In genomic region chr5:145083201-145083600, GRCm38 (mm10) we compare ENCODE assay signal across 14 mouse cellular contexts. TPM values are rescaled to one million over a fixed set of nuclear protein-coding genes. Genes with fewer than 3 reads are reported as not detected.
A peak's percentile ranks its signal among the peaks of the same experiment; 100 is the strongest.
DNase-seq lines count a peak whose midpoint lies in the region; ATAC-seq and TF ChIP-seq lines count a peak whose summit lies in the region.
"Not testable (repeated sequence)": the region's sequence is repeated elsewhere in the genome, so short reads cannot be mapped to it uniquely, and the experiment has no call there.
"Had no signal": no experiment of that assay in that cellular context is flagged by ENCODE, and none has a peak within 500 bp of the region (broad histone marks: within the 10 kb centered on the region; RNA-seq: fewer than 3 reads in every experiment).

No protein-coding gene starts in this region.

- peak overlapping the region; percentile 89 for H3K9ac ChIP-seq in heart, embryonic 11.5 days (ENCODE audit: low read depth, low read length)
- peak overlapping the region; percentile 93 for H3K9ac ChIP-seq in hindbrain, embryonic 16.5 days (ENCODE audit: low read depth, low read length)
- H3K9ac ChIP-seq in liver, postnatal 0 days (replicated peaks): not testable (repeated sequence)
- H3K9ac ChIP-seq in midbrain, embryonic 16.5 days (ENCODE audit: low read depth, low read length): peak overlapping the region; percentile 94
- H3K9ac ChIP-seq in stomach, postnatal 0 days (ENCODE audit: low read length): peak overlapping the region; percentile 94; the same call in 1 of the 2 replicates

- H3K27ac ChIP-seq in embryonic fibroblast, embryonic 13.5 days (ENCODE audit: insufficient read depth, low read length); liver, postnatal 0 days (ENCODE audit: low read depth): not testable (repeated sequence)
- peak overlapping the region; percentile 59 for H3K27ac ChIP-seq in heart, embryonic 11.5 days (ENCODE audit: low read depth, low read length)
- H3K27ac ChIP-seq in hindbrain, embryonic 16.5 days (ENCODE audit: low read depth, low read length): peak overlapping the region; percentile 84
- H3K27ac ChIP-seq in limb, embryonic 10.5 days: peak overlapping the region; percentile 87
- H3K27ac ChIP-seq in midbrain, embryonic 16.5 days (ENCODE audit: low read length): peak overlapping the region; percentile 85
- peak overlapping the region; percentile 49; the same call in 1 of the 2 replicates for H3K27ac ChIP-seq in stomach, postnatal 0 days (replicated peaks)

- H3K9me3 ChIP-seq in G1E (replicated peaks); heart, embryonic 11.5 days (replicated peaks; ENCODE audit: control insufficient read depth, low read length); hindbrain, embryonic 16.5 days (ENCODE audit: control insufficient read depth, low read length); limb, embryonic 10.5 days (replicated peaks); liver, postnatal 0 days (ENCODE audit: low read length); midbrain, embryonic 16.5 days (replicated peaks; ENCODE audit: control insufficient read depth, low read length, poor library complexity, severe bottlenecking); stomach, postnatal 0 days (ENCODE audit: control insufficient read depth, low read length): not testable (repeated sequence)

- peaks cover 16% of the 10 kb centered on the region for H3K36me3 ChIP-seq in G1E (replicated peaks)
- H3K36me3 ChIP-seq in heart, embryonic 11.5 days (ENCODE audit: control insufficient read depth, insufficient read depth, low read length); hindbrain, embryonic 16.5 days (ENCODE audit: control insufficient read depth, insufficient read depth, low read length); liver, postnatal 0 days (replicated peaks; ENCODE audit: insufficient read depth, low read length); midbrain, embryonic 16.5 days (ENCODE audit: control insufficient read depth, insufficient read depth, low read length); stomach, postnatal 0 days (ENCODE audit: control insufficient read depth, insufficient read depth, low read length): not testable (repeated sequence)
- peaks cover 24% of the 10 kb centered on the region for H3K36me3 ChIP-seq in limb, embryonic 10.5 days

- H3K27me3 ChIP-seq in G1E (ENCODE audit: insufficient read depth, low read length): peaks cover 14% of the 10 kb centered on the region; the same call in 1 of the 2 replicates
- not testable (repeated sequence) for H3K27me3 ChIP-seq in heart, embryonic 11.5 days (ENCODE audit: control insufficient read depth, insufficient read depth, low read length); hindbrain, embryonic 16.5 days (replicated peaks; ENCODE audit: control insufficient read depth, insufficient read depth, low read length); limb, embryonic 10.5 days (ENCODE audit: low read depth, poor library complexity, severe bottlenecking); liver, postnatal 0 days (ENCODE audit: insufficient read depth, low read length); midbrain, embryonic 16.5 days (ENCODE audit: control insufficient read depth, insufficient read depth, low read depth, low read length); stomach, postnatal 0 days (ENCODE audit: control insufficient read depth, insufficient read depth, low read length)

- TF ChIP-seq CTCF in G1E (IDR thresholded peaks at IDR 0.05; ENCODE audit: low read depth, low read length); embryonic fibroblast, embryonic 13.5 days (IDR thresholded peaks at IDR 0.05; ENCODE audit: borderline replicate concordance, insufficient read depth, low read length); liver, postnatal 0 days (IDR thresholded peaks at IDR 0.05; ENCODE audit: low read depth); stomach, postnatal 0 days (IDR thresholded peaks at IDR 0.05; ENCODE audit: low read depth): not testable (repeated sequence)

- ATAC-seq in G1E (ENCODE audit: extremely low read depth, insufficient number of reproducible peaks, low FRiP score, poor library complexity, severe bottlenecking); heart, embryonic 11.5 days (replicated peaks; ENCODE audit: insufficient number of reproducible peaks, low FRiP score, low TSS enrichment); liver, postnatal 0 days: not testable (repeated sequence)
- peak; percentile 38 for ATAC-seq in hindbrain, embryonic 16.5 days
- peak; percentile 57; the same call in 1 of the 2 replicates for ATAC-seq in midbrain, embryonic 16.5 days
- peak; percentile 17; the same call in 1 of the 2 replicates for ATAC-seq in stomach, postnatal 0 days (ENCODE audit: low FRiP score, low TSS enrichment)

- H3K4me3 ChIP-seq in G1E (ENCODE audit: low read depth, low read length): peak overlapping the region; percentile 76; the same call in 1 of the 2 replicates
- H3K4me3 ChIP-seq in embryonic fibroblast, embryonic 13.5 days (ENCODE audit: insufficient read depth, low read length): peak overlapping the region; percentile 41
- peak overlapping the region; percentile 79 for H3K4me3 ChIP-seq in heart, embryonic 11.5 days (ENCODE audit: low read depth, low read length)
- peak overlapping the region; percentile 94 for H3K4me3 ChIP-seq in hindbrain, embryonic 16.5 days (ENCODE audit: low read length)
- peak overlapping the region; percentile 85 for H3K4me3 ChIP-seq in limb, embryonic 10.5 days
- H3K4me3 ChIP-seq in liver, postnatal 0 days (ENCODE audit: low read depth, low read length): peak overlapping the region; percentile 94
- H3K4me3 ChIP-seq in midbrain, embryonic 16.5 days (ENCODE audit: low read depth, low read length): peak overlapping the region; percentile 80
- H3K4me3 ChIP-seq in stomach, postnatal 0 days (ENCODE audit: low read depth, low read length): peak overlapping the region; percentile 92

- not testable (repeated sequence) for TF ChIP-seq POLR2A in embryonic fibroblast, embryonic 13.5 days (IDR thresholded peaks at IDR 0.05; ENCODE audit: low read depth, low read length)

- not testable (repeated sequence) for TF ChIP-seq EP300 in liver, postnatal 0 days (IDR thresholded peaks at IDR 0.05; ENCODE audit: low read depth); stomach, postnatal 0 days (optimal IDR thresholded peaks at IDR 0.05)

- H3K4me1 ChIP-seq in G1E (ENCODE audit: insufficient read depth, low read depth, low read length): peaks cover 21% of the 10 kb centered on the region
- not testable (repeated sequence) for H3K4me1 ChIP-seq in embryonic fibroblast, embryonic 13.5 days (ENCODE audit: control insufficient read depth, insufficient read depth, low read length); heart, embryonic 11.5 days (ENCODE audit: control insufficient read depth, insufficient read depth, low read length); midbrain, embryonic 16.5 days (ENCODE audit: control insufficient read depth, insufficient read depth, low read length); stomach, postnatal 0 days (replicated peaks; ENCODE audit: control insufficient read depth, insufficient read depth)
- peaks cover 11% of the 10 kb centered on the region for H3K4me1 ChIP-seq in hindbrain, embryonic 16.5 days (ENCODE audit: control insufficient read depth, insufficient read depth, low read depth, low read length)
- peaks cover 12% of the 10 kb centered on the region for H3K4me1 ChIP-seq in limb, embryonic 10.5 days
- peaks cover 11% of the 10 kb centered on the region for H3K4me1 ChIP-seq in liver, postnatal 0 days (ENCODE audit: insufficient read depth)

- DNase-seq in G1E (ENCODE audit: low spot score); limb, embryonic 10.5 days (ENCODE audit: low spot score); liver, postnatal 0 days; stomach, postnatal 0 days (ENCODE audit: low spot score): not testable (repeated sequence)

- peak overlapping the region; percentile 77 for H3K4me2 ChIP-seq in heart, embryonic 11.5 days
- peak overlapping the region; percentile 88 for H3K4me2 ChIP-seq in hindbrain, embryonic 16.5 days (ENCODE audit: low read length)
- peak overlapping the region; percentile 93 for H3K4me2 ChIP-seq in liver, postnatal 0 days (ENCODE audit: low read depth, low read length)
- H3K4me2 ChIP-seq in midbrain, embryonic 16.5 days (ENCODE audit: low read length): peak overlapping the region; percentile 85
- peak overlapping the region; percentile 53 for H3K4me2 ChIP-seq in stomach, postnatal 0 days (replicated peaks; ENCODE audit: low read depth)

- WGBS in heart, embryonic 11.5 days (ENCODE audit: insufficient replicate concordance): 43% methylated on average over 6 of the region's 6 CpGs
- 51% methylated on average over 6 of the region's 6 CpGs for WGBS in hindbrain, embryonic 16.5 days
- WGBS in limb, embryonic 10.5 days: 56% methylated on average over 6 of the region's 6 CpGs
- WGBS in liver, postnatal 0 days (ENCODE audit: insufficient replicate concordance): 48% methylated on average over 6 of the region's 6 CpGs
- 56% methylated on average over 6 of the region's 6 CpGs for WGBS in midbrain, embryonic 16.5 days
- 39% methylated on average over 6 of the region's 6 CpGs for WGBS in stomach, postnatal 0 days

RNA-seq across cellular contexts. Expression of gene Arpc1a, which starts 0.4 kb away (rescaled TPM):
- total RNA-seq in G1E (2014; fragmentation: Nextera tagmentation) (77.0 and 85.3 TPM in 2 replicates), G1E (2017) (125 and 169 TPM in 2 replicates)
- 56.4 and 58.6 TPM in 2 replicates for polyA plus RNA-seq in G1E (2012)
- polyA plus RNA-seq in embryonic fibroblast, embryonic 13.5 days (2011; ENCODE audit: insufficient read length, low read depth, missing spikeins): 103 and 109 TPM in 2 replicates
- 112 and 115 TPM in 2 replicates for polyA plus RNA-seq in heart, embryonic 11.5 days (2014; fragmentation: Nextera tagmentation; extraction: Ambion mirVana)
- polyA plus RNA-seq in hindbrain, embryonic 16.5 days (2015; fragmentation: Nextera tagmentation; extraction: Ambion mirVana): 234 and 235 TPM in 2 replicates
- 111 and 125 TPM in 2 replicates for polyA plus RNA-seq in limb, embryonic 10.5 days (2016; fragmentation: Nextera tagmentation; extraction: Ambion mirVana)
- 49.1 and 51.1 TPM in 2 replicates for polyA plus RNA-seq in liver, postnatal 0 days (2015; fragmentation: Nextera tagmentation; extraction: Ambion mirVana)
- polyA plus RNA-seq in midbrain, embryonic 16.5 days (2015; fragmentation: Nextera tagmentation; extraction: Ambion mirVana): 277 and 284 TPM in 2 replicates
- polyA plus RNA-seq in stomach, postnatal 0 days (2015; fragmentation: Nextera tagmentation; extraction: Ambion mirVana): 142 and 145 TPM in 2 replicates

RNA-seq across cellular contexts. Expression of gene Kpna7, which starts 0.6 kb away (rescaled TPM):
- not detected in 2 replicates for total RNA-seq in G1E (2014; fragmentation: Nextera tagmentation)
- total RNA-seq in G1E (2017): not detected in 2 replicates
- not detected in 2 replicates for polyA plus RNA-seq in G1E (2012)
- polyA plus RNA-seq in embryonic fibroblast, embryonic 13.5 days (2011; ENCODE audit: insufficient read length, low read depth, missing spikeins): not detected in 2 replicates
- polyA plus RNA-seq in heart, embryonic 11.5 days (2014; fragmentation: Nextera tagmentation; extraction: Ambion mirVana): not detected in 2 replicates
- polyA plus RNA-seq in hindbrain, embryonic 16.5 days (2015; fragmentation: Nextera tagmentation; extraction: Ambion mirVana): not detected in 2 replicates
- polyA plus RNA-seq in limb, embryonic 10.5 days (2016; fragmentation: Nextera tagmentation; extraction: Ambion mirVana): not detected in 2 replicates
- polyA plus RNA-seq in liver, postnatal 0 days (2015; fragmentation: Nextera tagmentation; extraction: Ambion mirVana): not detected in 2 replicates
- not detected in 2 replicates for polyA plus RNA-seq in midbrain, embryonic 16.5 days (2015; fragmentation: Nextera tagmentation; extraction: Ambion mirVana)
- polyA plus RNA-seq in stomach, postnatal 0 days (2015; fragmentation: Nextera tagmentation; extraction: Ambion mirVana): 0.10 and 0.17 TPM in 2 replicates
- total RNA-seq: adrenal gland, postnatal 36 days; gastrocnemius, adult 18-20 months; heart, postnatal 10 days; layer of hippocampus, postnatal 25 days had no signal
- polyA plus RNA-seq: CD4-positive, CD25-positive, alpha-beta regulatory T cell, adult 4 months; lung, adult 2 months had no signal

RNA-seq across cellular contexts. Expression of gene Arpc1b, which starts 30.8 kb away (rescaled TPM):
- total RNA-seq in G1E (2014; fragmentation: Nextera tagmentation) (226 and 347 TPM in 2 replicates), G1E (2017) (230 and 290 TPM in 2 replicates)
- 2,252 and 2,780 TPM in 2 replicates for polyA plus RNA-seq in G1E (2012)
- 328 and 384 TPM in 2 replicates for polyA plus RNA-seq in embryonic fibroblast, embryonic 13.5 days (2011; ENCODE audit: insufficient read length, low read depth, missing spikeins)
- 95.4 and 127 TPM in 2 replicates for polyA plus RNA-seq in heart, embryonic 11.5 days (2014; fragmentation: Nextera tagmentation; extraction: Ambion mirVana)
- 72.7 and 84.8 TPM in 2 replicates for polyA plus RNA-seq in hindbrain, embryonic 16.5 days (2015; fragmentation: Nextera tagmentation; extraction: Ambion mirVana)
- polyA plus RNA-seq in limb, embryonic 10.5 days (2016; fragmentation: Nextera tagmentation; extraction: Ambion mirVana): 148 and 161 TPM in 2 replicates
- polyA plus RNA-seq in liver, postnatal 0 days (2015; fragmentation: Nextera tagmentation; extraction: Ambion mirVana): 157 and 181 TPM in 2 replicates
- 50.1 and 50.8 TPM in 2 replicates for polyA plus RNA-seq in midbrain, embryonic 16.5 days (2015; fragmentation: Nextera tagmentation; extraction: Ambion mirVana)
- polyA plus RNA-seq in stomach, postnatal 0 days (2015; fragmentation: Nextera tagmentation; extraction: Ambion mirVana): 283 and 304 TPM in 2 replicates

RNA-seq across cellular contexts. Expression of gene 1700018F24Rik, which starts 40.4 kb away (rescaled TPM):
- total RNA-seq in G1E (2014; fragmentation: Nextera tagmentation): not detected in 2 replicates
- not detected in 2 replicates for total RNA-seq in G1E (2017)
- polyA plus RNA-seq in G1E (2012): not detected in 2 replicates
- not detected in 2 replicates for polyA plus RNA-seq in embryonic fibroblast, embryonic 13.5 days (2011; ENCODE audit: insufficient read length, low read depth, missing spikeins)
- not detected in 2 replicates for polyA plus RNA-seq in heart, embryonic 11.5 days (2014; fragmentation: Nextera tagmentation; extraction: Ambion mirVana)
- not detected in 2 replicates for polyA plus RNA-seq in hindbrain, embryonic 16.5 days (2015; fragmentation: Nextera tagmentation; extraction: Ambion mirVana)
- not detected in 2 replicates for polyA plus RNA-seq in limb, embryonic 10.5 days (2016; fragmentation: Nextera tagmentation; extraction: Ambion mirVana)
- polyA plus RNA-seq in liver, postnatal 0 days (2015; fragmentation: Nextera tagmentation; extraction: Ambion mirVana): not detected in 2 replicates
- polyA plus RNA-seq in midbrain, embryonic 16.5 days (2015; fragmentation: Nextera tagmentation; extraction: Ambion mirVana): not detected in 2 replicates
- not detected in 2 replicates for polyA plus RNA-seq in stomach, postnatal 0 days (2015; fragmentation: Nextera tagmentation; extraction: Ambion mirVana)
- total RNA-seq: adrenal gland, postnatal 36 days; gastrocnemius, adult 18-20 months; heart, postnatal 10 days; layer of hippocampus, postnatal 25 days had no signal
- polyA plus RNA-seq: CD4-positive, CD25-positive, alpha-beta regulatory T cell, adult 4 months; lung, adult 2 months had no signal

RNA-seq across cellular contexts. Expression of gene Gm4871, which starts 50.6 kb away (rescaled TPM):
- total RNA-seq in G1E (2014; fragmentation: Nextera tagmentation): not detected in 2 replicates
- not detected in 2 replicates for total RNA-seq in G1E (2017)
- not detected in 2 replicates for polyA plus RNA-seq in G1E (2012)
- polyA plus RNA-seq in embryonic fibroblast, embryonic 13.5 days (2011; ENCODE audit: insufficient read length, low read depth, missing spikeins): not detected in 2 replicates
- not detected in 2 replicates for polyA plus RNA-seq in heart, embryonic 11.5 days (2014; fragmentation: Nextera tagmentation; extraction: Ambion mirVana)
- polyA plus RNA-seq in hindbrain, embryonic 16.5 days (2015; fragmentation: Nextera tagmentation; extraction: Ambion mirVana): not detected in 2 replicates
- polyA plus RNA-seq in limb, embryonic 10.5 days (2016; fragmentation: Nextera tagmentation; extraction: Ambion mirVana): not detected in 2 replicates
- not detected in 2 replicates for polyA plus RNA-seq in liver, postnatal 0 days (2015; fragmentation: Nextera tagmentation; extraction: Ambion mirVana)
- polyA plus RNA-seq in midbrain, embryonic 16.5 days (2015; fragmentation: Nextera tagmentation; extraction: Ambion mirVana): not detected in 2 replicates
- polyA plus RNA-seq in stomach, postnatal 0 days (2015; fragmentation: Nextera tagmentation; extraction: Ambion mirVana): not detected in 2 replicates
- total RNA-seq: adrenal gland, postnatal 36 days; gastrocnemius, adult 18-20 months; heart, postnatal 10 days; layer of hippocampus, postnatal 25 days had no signal
- polyA plus RNA-seq: CD4-positive, CD25-positive, alpha-beta regulatory T cell, adult 4 months; lung, adult 2 months had no signal

Comparison
In these comparisons a context has a peak if more than half of its experiments do, and no peak if none do; other contexts are left out.
1. H3K4me3 ChIP-seq: peak in every context shown above with its lines; median percentile 94 in hindbrain, embryonic 16.5 days; 94 in liver, postnatal 0 days; 92 in stomach, postnatal 0 days; 85 in limb, embryonic 10.5 days; 80 in midbrain, embryonic 16.5 days; 79 in heart, embryonic 11.5 days; 76 in G1E; 41 in embryonic fibroblast, embryonic 13.5 days.